Mouse (Mus musculus) heart, embryonic 10.5 days (tissue): ENCODE data around the gene Adamtsl2. TPM values are rescaled to one million over a fixed set of nuclear protein-coding genes. Genes with fewer than 3 reads are reported as not detected.

Source experiments
- DNase-seq: peaks from one replicate; pipeline ENCODE4 v3.0.0-alpha.2; 2017; ENCODE audit warnings: low spot score
- H3K27ac ChIP-seq: fragments of 300-500 bp; sonication (generic); 2 replicates; pipeline ENCODE4 v1.5.1; 2016; ENCODE audit warnings: mild to moderate bottlenecking
- H3K27me3 ChIP-seq: fragments of 300-500 bp; sonication (generic); 2 replicates; pipeline ENCODE4 v1.6.1; 2016; ENCODE audit warnings: mild to moderate bottlenecking; ENCODE audit not compliant: poor library complexity, insufficient read depth, severe bottlenecking
- H3K36me3 ChIP-seq: fragments of 300-500 bp; sonication (generic); 2 replicates; pipeline ENCODE4 v1.6.1; 2016; ENCODE audit warnings: mild to moderate bottlenecking, moderate library complexity
- H3K4me1 ChIP-seq: fragments of 300-500 bp; sonication (generic); 2 replicates; pipeline ENCODE4 v1.6.1; 2016; ENCODE audit warnings: mild to moderate bottlenecking
- H3K4me3 ChIP-seq: fragments of 300-500 bp; sonication (generic); 2 replicates; pipeline ENCODE4 v1.5.1; 2016; ENCODE audit warnings: mild to moderate bottlenecking, moderate library complexity
- H3K9me3 ChIP-seq: fragments of 300-500 bp; sonication (generic); 2 replicates; pipeline ENCODE4 v1.6.1; 2016; ENCODE audit warnings: mild to moderate bottlenecking, moderate library complexity
- WGBS: fragments of 180-500 bp; shearing (Covaris S2); methylation state at CpG from one replicate; pipeline ENCODE4 v1.1.7; 2016; 5-methylcytosine and 5-hydroxymethylcytosine counted together
- polyA plus RNA-seq: library from polyadenylated mRNA; unstranded; fragments of >200 nt; fragmentation: Nextera tagmentation; extraction: Ambion mirVana; gene quantifications from 2 replicates; pipeline ENCODE4 v1.2.1, GENCODE M21; 2016

The Adamtsl2 gene
- polyA plus RNA-seq, 1 experiment from 2014 or later, result 9.7 TPM

DNA sequence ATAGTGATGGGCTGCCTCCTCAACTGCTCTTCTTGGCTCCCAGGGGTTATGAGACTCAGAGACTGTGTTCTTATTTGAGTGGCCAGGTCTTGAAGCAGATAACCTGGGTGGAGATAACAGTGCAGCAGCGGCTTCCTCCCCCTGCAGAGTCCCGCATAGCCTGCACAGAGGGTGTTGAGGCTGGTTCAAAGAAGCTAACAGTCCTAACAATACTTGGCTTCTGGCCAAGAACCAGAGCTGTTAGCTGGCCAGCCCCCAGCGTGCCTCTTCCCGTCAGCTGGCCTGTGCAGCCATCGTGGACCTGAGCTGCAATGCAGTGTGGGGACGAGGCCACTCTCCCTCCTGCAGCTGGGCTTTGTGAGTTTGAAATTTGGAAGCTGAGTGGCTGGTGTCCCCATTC lies 18.6 kb downstream of the Adamtsl2 start:
- H3K4me1 ChIP-seq, result peaks cover 45% of the 10 kb centered on the region
- no peak overlapping the region for H3K4me3 ChIP-seq
- 13% methylated on average over 6 of the region's 6 CpGs for WGBS
- H3K36me3 ChIP-seq, result peaks cover 2% of the 10 kb centered on the region; the same call in 1 of the 2 replicates
- H3K9me3 ChIP-seq, result no peaks in the 10 kb centered on the region
- DNase-seq, result no peak
- peaks cover 6% of the 10 kb centered on the region; the same call in 1 of the 2 replicates for H3K27me3 ChIP-seq
- H3K27ac ChIP-seq, result peak overlapping the region; percentile 86

DNA sequence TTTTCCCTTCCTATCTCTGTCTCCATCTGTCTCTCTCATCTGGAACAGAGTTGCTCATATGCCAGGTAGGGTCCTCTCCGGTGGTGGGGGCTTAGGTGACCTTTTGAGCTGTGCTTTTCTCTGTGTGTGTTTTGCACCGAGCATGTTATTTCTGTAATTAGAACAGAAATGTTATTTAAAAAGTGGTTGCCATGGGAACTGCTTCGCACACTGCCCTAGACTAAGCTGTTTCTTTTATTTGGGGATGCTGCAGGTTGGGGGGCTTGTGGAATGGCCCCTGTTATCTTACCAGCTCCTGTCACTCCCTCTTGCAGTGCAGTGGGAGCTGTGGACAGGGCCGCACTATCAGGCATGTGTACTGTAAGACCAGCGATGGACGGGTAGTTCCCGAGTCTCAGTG lies 24.4 kb downstream of the Adamtsl2 start:
- Histone ChIP-seq H3K27me3 (peaks cover 26% of the 10 kb centered on the region), H3K9me3 (no peaks in the 10 kb centered on the region)
- 55% methylated on average over 7 of the region's 7 CpGs for WGBS

GRCm38 (mm10) chr2:27106816-27107215 lies 27.6 kb downstream of the Adamtsl2 start:
- Histone ChIP-seq H3K36me3 (peaks cover 22% of the 10 kb centered on the region; the same call in 1 of the 2 replicates), H3K4me3 (no peak overlapping the region), H3K4me1 (peaks cover 16% of the 10 kb centered on the region), H3K27me3 (peaks cover 46% of the 10 kb centered on the region), H3K9me3 (no peaks in the 10 kb centered on the region), H3K27ac (no peak overlapping the region)
- 74% methylated on average over 3 of the region's 3 CpGs for WGBS
- no peak for DNase-seq

More for the DNA sequence above, 24.4 kb downstream of the Adamtsl2 start:
- DNase-seq, result no peak
- Histone ChIP-seq H3K36me3 (peaks cover 20% of the 10 kb centered on the region; the same call in 1 of the 2 replicates), H3K4me3 (no peak overlapping the region), H3K27ac (peak overlapping the region; percentile 42), H3K4me1 (peaks cover 18% of the 10 kb centered on the region)

DNA sequence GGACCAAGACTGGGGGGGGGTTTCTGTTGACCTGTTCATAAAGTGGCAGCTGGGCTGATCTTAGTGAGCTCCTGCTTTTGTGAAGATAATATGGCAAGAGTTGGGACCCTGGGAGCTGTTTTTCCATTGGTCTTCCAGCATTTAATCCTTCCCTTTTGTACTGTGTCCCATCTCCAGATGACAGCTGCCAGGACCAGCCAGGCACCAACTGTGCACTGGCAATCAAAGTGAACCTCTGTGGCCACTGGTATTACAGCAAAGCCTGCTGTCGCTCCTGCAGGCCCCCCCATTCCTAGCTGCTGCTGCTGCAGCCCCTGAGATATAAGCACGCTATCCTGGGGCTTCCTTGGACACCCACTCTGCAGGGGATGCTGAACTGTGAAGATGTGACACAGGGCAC lies 29.0 kb downstream of the Adamtsl2 start:
- peaks cover 25% of the 10 kb centered on the region for H3K4me1 ChIP-seq

DNA sequence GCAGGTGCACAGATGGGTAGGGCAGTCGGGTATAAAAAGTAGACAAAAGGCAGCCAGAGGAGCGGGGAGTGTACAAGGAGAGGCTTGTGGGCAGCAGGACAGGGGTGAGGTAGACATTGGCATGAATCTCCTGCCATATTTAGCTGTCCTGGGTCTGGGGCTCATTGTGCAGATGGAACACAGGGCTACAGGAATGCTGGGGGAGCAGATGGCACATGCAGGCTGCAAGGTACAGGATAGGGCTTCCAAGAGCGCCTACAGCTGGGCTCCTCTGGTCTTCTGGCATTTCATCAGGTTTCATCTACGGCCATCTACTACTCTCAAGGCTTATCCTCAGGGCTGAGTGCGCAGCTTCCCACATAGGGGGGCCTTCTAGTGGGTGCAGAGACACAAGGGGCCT lies 29.9 kb downstream of the Adamtsl2 start:
- no peaks in the 10 kb centered on the region for H3K9me3 ChIP-seq
- peaks cover 53% of the 10 kb centered on the region for H3K27me3 ChIP-seq
- 82% methylated on average over 5 of the region's 5 CpGs for WGBS
- H3K4me3 ChIP-seq, result no peak overlapping the region
- no peak overlapping the region for H3K27ac ChIP-seq
- no peak for DNase-seq
- H3K4me1 ChIP-seq, result peaks cover 17% of the 10 kb centered on the region
- peaks cover 24% of the 10 kb centered on the region; the same call in 1 of the 2 replicates for H3K36me3 ChIP-seq

More for the DNA sequence above, 29.0 kb downstream of the Adamtsl2 start:
- no peak overlapping the region for H3K4me3 ChIP-seq
- H3K9me3 ChIP-seq, result no peaks in the 10 kb centered on the region
- peaks cover 24% of the 10 kb centered on the region; the same call in 1 of the 2 replicates for H3K36me3 ChIP-seq
- no peak for DNase-seq
- H3K27ac ChIP-seq, result no peak overlapping the region
- H3K27me3 ChIP-seq, result peaks cover 53% of the 10 kb centered on the region
- WGBS, result 61% methylated on average over 2 of the region's 2 CpGs

DNA sequence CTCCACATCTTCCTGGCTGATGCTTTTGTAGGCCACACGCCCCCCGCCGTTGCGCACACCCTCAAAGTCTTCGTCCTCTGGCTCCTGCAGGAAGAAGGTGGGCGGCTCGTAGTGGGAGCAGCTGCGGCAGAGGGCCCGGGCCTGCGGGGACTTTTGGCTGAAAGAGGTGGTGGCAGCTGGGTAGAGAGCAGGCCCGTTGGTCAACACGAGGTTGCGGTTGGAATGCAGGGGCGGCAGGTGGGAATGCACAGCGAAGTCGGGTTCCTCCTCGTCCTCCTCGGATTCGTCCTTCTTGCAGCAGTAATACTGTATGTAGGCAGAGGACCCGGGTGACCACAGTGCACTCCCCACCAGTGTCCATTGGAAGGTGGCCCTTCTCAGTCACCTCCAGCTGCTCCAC lies 33.4 kb downstream of the Adamtsl2 start:
- Histone ChIP-seq H3K27ac (no peak overlapping the region), H3K27me3 (peaks cover 35% of the 10 kb centered on the region), H3K36me3 (peaks cover 13% of the 10 kb centered on the region; the same call in 1 of the 2 replicates), H3K4me1 (peaks cover 9% of the 10 kb centered on the region; the same call in 1 of the 2 replicates), H3K4me3 (no peak overlapping the region), H3K9me3 (no peaks in the 10 kb centered on the region)
- WGBS, result 77% methylated on average over 20 of the region's 20 CpGs
- no peak for DNase-seq

DNA sequence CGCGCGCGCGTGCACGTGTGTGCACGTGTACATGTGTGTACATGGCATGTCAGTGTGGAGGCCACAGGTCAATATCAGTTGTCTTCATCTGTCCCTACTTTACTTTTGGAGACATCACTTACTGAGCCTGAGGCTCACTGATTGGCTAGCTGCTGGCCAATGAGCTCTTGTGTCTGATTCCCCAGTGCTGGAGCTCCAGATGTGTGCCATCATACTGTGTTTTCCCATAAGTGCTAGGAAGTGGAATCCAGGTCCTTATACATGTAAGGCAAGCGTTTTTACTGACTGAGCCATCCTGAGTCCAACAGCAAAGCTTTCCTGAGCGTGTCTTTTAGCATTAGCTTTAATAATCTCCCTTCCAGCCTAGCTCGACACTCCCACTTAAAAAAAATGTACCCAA lies 35.0 kb downstream of the Adamtsl2 start:
- no peak overlapping the region for H3K27ac ChIP-seq
- peaks cover 23% of the 10 kb centered on the region for H3K4me1 ChIP-seq
- no peak for DNase-seq
- H3K4me3 ChIP-seq, result no peak overlapping the region
- peaks cover 21% of the 10 kb centered on the region for H3K27me3 ChIP-seq
- WGBS, result 90% methylated on average over 10 of the region's 10 CpGs
- H3K9me3 ChIP-seq, result no peaks in the 10 kb centered on the region
- H3K36me3 ChIP-seq, result peaks cover 7% of the 10 kb centered on the region; the same call in 1 of the 2 replicates

GRCm38 (mm10) chr2:27118452-27118851 lies 39.3 kb downstream of the Adamtsl2 start:
- Histone ChIP-seq H3K4me3 (no peak overlapping the region), H3K27me3 (0 out of 2 replicates have a peak, but pooled peaks cover 7% of the 10 kb centered on the region), H3K27ac (peak overlapping the region; percentile 49), H3K9me3 (no peaks in the 10 kb centered on the region), H3K4me1 (peaks cover 49% of the 10 kb centered on the region), H3K36me3 (no peaks in the 10 kb centered on the region)
- WGBS, result 32% methylated on average over 4 of the region's 4 CpGs
- DNase-seq, result no peak

- Histone ChIP-seq H3K4me3 (no peak overlapping the region), H3K27me3 (0 out of 2 replicates have a peak, but pooled peaks cover 7% of the 10 kb centered on the region), H3K27ac (peak overlapping the region; percentile 52), H3K36me3 (no peaks in the 10 kb centered on the region), H3K9me3 (no peaks in the 10 kb centered on the region), H3K4me1 (peaks cover 49% of the 10 kb centered on the region)
- no peak for DNase-seq
- WGBS, result 83% methylated on average over 2 of the region's 2 CpGs
Observed at GRCm38 (mm10) chr2:27119766-27120165, 40.6 kb downstream of the Adamtsl2 start.

- no peak overlapping the region for H3K4me3 ChIP-seq
- H3K4me1 ChIP-seq, result peaks cover 49% of the 10 kb centered on the region
- H3K36me3 ChIP-seq, result no peaks in the 10 kb centered on the region
- DNase-seq, result no peak
- no peaks in the 10 kb centered on the region for H3K9me3 ChIP-seq
- H3K27ac ChIP-seq, result peak overlapping the region; percentile 52
- H3K27me3 ChIP-seq, result 0 out of 2 replicates have a peak, but pooled peaks cover 7% of the 10 kb centered on the region
- WGBS, result 72% methylated on average over 8 of the region's 8 CpGs
Observed at GRCm38 (mm10) chr2:27120241-27120641, 41.1 kb downstream of the Adamtsl2 start.

DNA sequence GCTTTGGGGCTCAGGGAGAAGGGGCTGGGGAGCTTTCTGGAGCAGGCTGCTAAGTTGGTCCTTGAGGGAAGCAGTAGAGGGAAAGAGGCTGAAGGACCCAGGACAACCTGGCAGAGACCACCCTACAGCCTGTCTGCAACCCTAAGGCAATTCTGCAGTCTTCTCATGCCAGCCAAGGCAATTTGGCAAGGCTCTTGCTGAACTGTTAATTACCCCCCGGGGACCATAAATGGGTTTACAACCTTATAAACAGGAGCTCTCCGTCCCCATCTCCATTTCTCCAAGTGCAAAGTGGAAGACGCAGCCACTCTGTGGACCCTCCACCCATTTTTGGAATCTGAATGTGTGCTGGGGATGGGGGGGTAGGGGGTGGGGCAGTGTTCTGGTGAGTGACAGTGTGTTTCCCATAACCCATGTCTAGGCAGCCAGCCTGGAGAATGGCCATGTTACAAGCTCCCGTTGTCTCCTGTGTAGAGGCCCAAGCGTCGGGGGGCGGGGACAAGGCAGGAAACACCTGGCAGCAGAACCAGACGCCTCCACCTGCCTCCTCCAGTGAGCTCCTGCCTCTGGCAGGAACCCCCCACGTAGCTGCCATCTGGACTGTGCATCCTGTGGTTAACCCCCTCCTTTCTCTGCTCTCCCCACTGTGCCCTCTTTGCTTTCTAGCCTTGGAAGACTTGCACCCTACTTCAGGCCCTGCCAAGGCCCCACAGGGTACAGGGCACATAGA lies 42.6 kb downstream of the Adamtsl2 start:
- no peak overlapping the region for H3K4me3 ChIP-seq
- 32% methylated on average over 9 of the region's 9 CpGs for WGBS
- 0 out of 2 replicates have a peak, but pooled peaks cover 7% of the 10 kb centered on the region for H3K27me3 ChIP-seq
- H3K9me3 ChIP-seq, result no peaks in the 10 kb centered on the region
- H3K27ac ChIP-seq, result peak overlapping the region; percentile 52; the same call in 1 of the 2 replicates
- H3K36me3 ChIP-seq, result no peaks in the 10 kb centered on the region
- no peak for DNase-seq
- H3K4me1 ChIP-seq, result peaks cover 59% of the 10 kb centered on the region

- Histone ChIP-seq H3K27me3 (peaks cover 10% of the 10 kb centered on the region; the same call in 1 of the 2 replicates), H3K9me3 (no peaks in the 10 kb centered on the region), H3K4me1 (peaks cover 60% of the 10 kb centered on the region), H3K4me3 (no peak overlapping the region), H3K36me3 (no peaks in the 10 kb centered on the region), H3K27ac (peak overlapping the region; percentile 52)
- no peak for DNase-seq
- 68% methylated on average over 9 of the region's 9 CpGs for WGBS
Observed at GRCm38 (mm10) chr2:27122578-27122977, 43.4 kb downstream of the Adamtsl2 start.

DNA sequence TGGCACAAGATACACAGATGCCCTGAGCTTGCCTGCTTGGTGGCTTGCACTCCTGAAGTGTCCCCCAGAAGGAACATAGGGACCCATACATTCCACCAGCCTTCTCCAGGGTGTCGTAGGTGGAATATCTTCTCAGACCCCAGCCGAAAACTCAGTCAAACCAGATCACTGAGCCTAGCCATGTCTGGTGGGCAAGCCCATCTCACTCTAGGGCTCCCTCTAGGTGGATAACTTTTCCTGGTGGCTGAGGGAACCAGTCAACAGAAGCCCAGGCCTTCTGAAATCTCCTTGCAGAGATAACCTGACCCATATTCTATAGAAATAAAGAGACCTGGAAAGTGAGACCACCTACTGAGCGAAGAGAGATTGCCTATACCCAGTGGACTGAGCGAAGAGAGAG lies 43.9 kb downstream of the Adamtsl2 start:
- Histone ChIP-seq H3K9me3 (no peaks in the 10 kb centered on the region), H3K36me3 (no peaks in the 10 kb centered on the region), H3K27ac (0 out of 2 replicates have a peak overlapping the region, but pooled peaks have one; percentile 52), H3K4me1 (peaks cover 56% of the 10 kb centered on the region), H3K27me3 (peaks cover 15% of the 10 kb centered on the region; the same call in 1 of the 2 replicates), H3K4me3 (no peak overlapping the region)
- no peak for DNase-seq
- WGBS, result 80% methylated on average over 4 of the region's 4 CpGs
